Mouse (Mus musculus): ENCODE measurements at regions not wholly inside any gene's neighbourhood (a gene's known extent, or its start where the extent isn't known, plus 50 kb on each side); places are given as distances from the start of the nearest gene placed in this dataset.

DNA sequence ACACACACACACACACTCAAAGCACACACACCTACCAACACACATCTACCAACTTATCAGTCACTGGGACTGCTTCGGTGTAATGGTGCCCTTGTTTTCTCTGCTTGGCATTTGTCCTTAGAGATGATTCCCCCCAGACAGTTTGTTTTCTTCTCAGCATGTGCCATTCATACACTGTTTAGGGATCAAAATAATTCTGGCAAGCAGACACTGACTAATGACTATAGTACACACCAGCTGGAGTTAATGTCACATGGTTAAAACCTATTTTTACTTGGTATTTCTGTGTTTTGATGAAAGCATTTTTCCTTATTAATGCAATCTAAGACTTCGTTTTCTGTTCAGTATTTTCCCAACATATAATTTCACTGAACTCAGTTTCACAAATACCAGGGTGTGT, 454.1 kb downstream of the Plod2 start:
- no peak for ATAC-seq (replicated peaks in 1 of 2; ENCODE audit: insufficient read depth in 1 of 2, low FRiP score in 2 of 2, low TSS enrichment in 1 of 2, low read depth in 1 of 2, poor library complexity in 2 of 2, severe bottlenecking in 2 of 2)

DNA sequence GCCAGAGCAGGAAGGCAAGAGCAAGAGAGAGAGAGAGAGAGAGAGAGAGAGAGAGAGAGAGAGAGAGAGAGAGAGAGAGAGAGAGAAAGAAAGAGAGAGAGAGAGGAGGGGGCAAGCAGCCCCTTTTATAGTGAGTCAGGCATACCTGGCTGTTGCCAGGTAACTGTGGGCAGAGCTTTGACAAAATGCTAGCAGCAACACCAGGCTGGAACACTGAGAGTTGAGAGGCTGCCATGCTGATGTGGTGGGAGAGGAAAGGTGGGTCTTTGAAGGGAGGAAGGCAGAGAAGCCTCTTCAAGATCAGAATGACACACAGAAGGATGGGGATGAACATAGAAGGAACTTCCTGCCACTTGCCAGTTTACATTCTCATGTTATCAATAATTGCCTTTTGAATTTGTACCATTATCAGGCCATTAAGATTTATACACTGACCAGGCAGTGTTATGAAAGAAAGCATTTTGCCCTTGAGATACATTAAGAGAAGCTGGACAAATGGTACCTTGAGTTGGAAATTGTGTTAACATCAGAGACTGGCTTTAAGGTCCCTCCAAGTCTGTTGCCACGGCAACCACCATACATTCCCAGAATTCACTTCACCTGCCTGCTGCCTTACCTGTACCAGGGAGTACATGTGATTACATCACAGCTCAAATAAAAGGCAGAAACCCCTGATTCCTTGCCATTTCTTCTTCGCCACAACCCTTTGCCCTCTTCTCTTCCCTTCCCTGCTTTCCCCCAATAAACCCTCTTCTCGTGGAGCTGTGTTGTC, 463.3 kb downstream of the Plod2 start:
- no peak for ATAC-seq (replicated peaks in 1 of 2; ENCODE audit: insufficient read depth in 1 of 2, low FRiP score in 2 of 2, low TSS enrichment in 1 of 2, low read depth in 1 of 2, poor library complexity in 2 of 2, severe bottlenecking in 2 of 2)

GRCm38 (mm10) chr9:93008511-93009302, 466.7 kb downstream of the Plod2 start:
- ATAC-seq (replicated peaks in 1 of 2; ENCODE audit: insufficient read depth in 1 of 2, low FRiP score in 2 of 2, low TSS enrichment in 1 of 2, low read depth in 1 of 2, poor library complexity in 2 of 2, severe bottlenecking in 2 of 2), result no peak

- no peak for ATAC-seq (replicated peaks in 1 of 2; ENCODE audit: insufficient read depth in 1 of 2, low FRiP score in 2 of 2, low TSS enrichment in 1 of 2, low read depth in 1 of 2, poor library complexity in 2 of 2, severe bottlenecking in 2 of 2)
Observed at GRCm38 (mm10) chr9:93044298-93044912, 502.4 kb downstream of the Plod2 start.

DNA sequence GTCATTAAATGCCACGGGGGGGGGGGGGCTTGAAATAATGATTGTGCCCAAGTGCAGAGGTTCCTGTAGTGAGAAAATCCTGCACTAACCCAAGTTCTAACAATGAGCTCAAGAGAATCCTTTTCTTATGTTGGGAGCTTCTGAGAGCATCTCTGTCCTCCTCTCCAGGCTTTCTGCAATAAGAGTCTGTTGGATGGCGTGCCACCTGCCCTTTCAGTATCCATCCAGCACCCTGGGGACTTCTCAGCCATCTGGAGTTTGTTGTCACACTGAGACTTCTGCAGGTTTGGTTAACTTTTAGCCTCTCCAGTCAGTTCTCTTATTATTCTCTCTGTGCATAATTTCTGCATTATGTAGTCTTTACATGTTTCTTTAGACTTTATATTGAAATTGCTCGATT, 530.1 kb downstream of the Plod2 start:
- ATAC-seq (replicated peaks in 1 of 2; ENCODE audit: insufficient read depth in 1 of 2, low FRiP score in 2 of 2, low TSS enrichment in 1 of 2, low read depth in 1 of 2, poor library complexity in 2 of 2, severe bottlenecking in 2 of 2), result no peak

DNA sequence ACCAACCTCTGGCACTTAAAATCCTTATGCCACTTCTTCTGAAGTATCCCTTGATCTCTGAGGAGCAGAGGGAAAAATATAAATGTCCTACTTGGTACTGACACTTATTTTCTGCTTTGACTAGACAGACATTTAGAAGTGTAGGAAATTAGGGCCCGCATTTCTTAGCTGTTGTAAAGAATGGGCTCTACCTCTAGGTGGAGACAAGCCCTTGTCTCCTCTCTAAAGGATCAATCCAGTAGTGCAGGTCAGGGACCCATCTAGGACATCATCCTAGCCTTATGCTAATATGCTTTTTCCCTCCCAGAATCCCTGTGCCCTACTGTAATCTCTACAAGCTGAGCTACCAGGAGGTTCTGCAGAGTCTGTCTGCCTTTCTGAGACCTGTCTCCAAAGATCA, 541.1 kb downstream of the Plod2 start:
- no peak for ATAC-seq (replicated peaks in 1 of 2; ENCODE audit: insufficient read depth in 1 of 2, low FRiP score in 2 of 2, low TSS enrichment in 1 of 2, low read depth in 1 of 2, poor library complexity in 2 of 2, severe bottlenecking in 2 of 2)

GRCm38 (mm10) chr9:93098008-93098581, 556.1 kb downstream of the Plod2 start:
- ATAC-seq (replicated peaks in 1 of 2; ENCODE audit: insufficient read depth in 1 of 2, low FRiP score in 2 of 2, low TSS enrichment in 1 of 2, low read depth in 1 of 2, poor library complexity in 2 of 2, severe bottlenecking in 2 of 2), result no peak

- ATAC-seq (replicated peaks in 1 of 2; ENCODE audit: insufficient read depth in 1 of 2, low FRiP score in 2 of 2, low TSS enrichment in 1 of 2, low read depth in 1 of 2, poor library complexity in 2 of 2, severe bottlenecking in 2 of 2), result no peak
Observed at GRCm38 (mm10) chr9:93130561-93130960, 588.5 kb downstream of the Plod2 start.

DNA sequence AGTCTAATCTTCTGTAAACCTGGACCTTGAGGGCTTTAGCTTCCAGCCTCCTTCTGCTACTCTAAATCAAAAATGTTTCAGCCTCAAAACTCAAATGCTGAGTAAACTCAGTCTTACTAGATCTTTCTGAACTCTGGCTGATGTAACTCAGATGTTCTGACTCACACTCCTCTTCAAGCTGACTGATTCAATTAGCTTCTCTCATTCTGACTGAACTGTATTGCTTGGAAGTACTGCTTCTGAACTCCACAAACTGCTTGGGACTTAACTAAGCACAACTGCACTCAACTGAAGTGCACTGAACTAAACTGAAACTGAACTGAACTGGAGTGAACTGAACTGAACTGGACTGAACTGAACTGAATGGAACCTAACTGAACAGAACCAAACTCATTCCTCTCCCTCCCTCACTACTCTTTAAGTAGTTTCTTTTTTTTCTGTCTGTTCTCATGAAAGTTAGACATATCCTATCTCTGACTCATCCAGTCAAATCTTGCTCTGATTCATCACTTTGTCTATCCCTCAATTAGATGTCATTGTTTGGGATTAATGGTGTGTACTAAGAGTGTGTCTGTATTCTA, 589.7 kb downstream of the Plod2 start:
- ATAC-seq (replicated peaks in 1 of 2; ENCODE audit: insufficient read depth in 1 of 2, low FRiP score in 2 of 2, low TSS enrichment in 1 of 2, low read depth in 1 of 2, poor library complexity in 2 of 2, severe bottlenecking in 2 of 2), result no peak

GRCm38 (mm10) chr9:93136349-93136748, 594.3 kb downstream of the Plod2 start:
- ATAC-seq (replicated peaks in 1 of 2; ENCODE audit: insufficient read depth in 1 of 2, low FRiP score in 2 of 2, low TSS enrichment in 1 of 2, low read depth in 1 of 2, poor library complexity in 2 of 2, severe bottlenecking in 2 of 2), result no peak

DNA sequence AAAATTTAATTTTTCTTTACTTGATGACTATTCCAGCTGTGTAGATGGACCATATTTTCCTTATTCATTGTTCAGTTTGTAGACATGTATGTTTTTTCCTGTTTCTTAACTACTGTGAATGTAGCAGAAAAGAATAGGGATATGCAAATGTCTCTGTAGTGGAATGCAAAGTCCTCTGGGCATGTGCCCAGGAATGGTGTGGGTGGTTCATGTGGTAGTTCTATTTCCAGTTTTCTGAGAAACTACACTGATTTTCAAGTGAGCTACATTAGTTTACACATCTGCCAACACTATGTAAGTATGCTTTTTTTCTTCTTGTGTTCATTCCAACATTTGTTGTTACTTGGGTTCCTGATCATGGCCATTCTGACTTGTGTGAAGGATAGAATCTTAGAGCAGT, 628.0 kb downstream of the Plod2 start:
- no peak for ATAC-seq (replicated peaks in 1 of 2; ENCODE audit: insufficient read depth in 1 of 2, low FRiP score in 2 of 2, low TSS enrichment in 1 of 2, low read depth in 1 of 2, poor library complexity in 2 of 2, severe bottlenecking in 2 of 2)

GRCm38 (mm10) chr9:93186638-93187037, 644.6 kb downstream of the Plod2 start:
- ATAC-seq (replicated peaks in 1 of 2; ENCODE audit: insufficient read depth in 1 of 2, low FRiP score in 2 of 2, low TSS enrichment in 1 of 2, low read depth in 1 of 2, poor library complexity in 2 of 2, severe bottlenecking in 2 of 2), result no peak

GRCm38 (mm10) chr9:93232562-93232961, 690.5 kb downstream of the Plod2 start:
- no peak for ATAC-seq (replicated peaks in 1 of 2; ENCODE audit: insufficient read depth in 1 of 2, low FRiP score in 2 of 2, low TSS enrichment in 1 of 2, low read depth in 1 of 2, poor library complexity in 2 of 2, severe bottlenecking in 2 of 2)

- ATAC-seq (replicated peaks in 1 of 2; ENCODE audit: insufficient read depth in 1 of 2, low FRiP score in 2 of 2, low TSS enrichment in 1 of 2, low read depth in 1 of 2, poor library complexity in 2 of 2, severe bottlenecking in 2 of 2), result no peak
Observed at GRCm38 (mm10) chr9:93252146-93252545, 710.1 kb downstream of the Plod2 start.

DNA sequence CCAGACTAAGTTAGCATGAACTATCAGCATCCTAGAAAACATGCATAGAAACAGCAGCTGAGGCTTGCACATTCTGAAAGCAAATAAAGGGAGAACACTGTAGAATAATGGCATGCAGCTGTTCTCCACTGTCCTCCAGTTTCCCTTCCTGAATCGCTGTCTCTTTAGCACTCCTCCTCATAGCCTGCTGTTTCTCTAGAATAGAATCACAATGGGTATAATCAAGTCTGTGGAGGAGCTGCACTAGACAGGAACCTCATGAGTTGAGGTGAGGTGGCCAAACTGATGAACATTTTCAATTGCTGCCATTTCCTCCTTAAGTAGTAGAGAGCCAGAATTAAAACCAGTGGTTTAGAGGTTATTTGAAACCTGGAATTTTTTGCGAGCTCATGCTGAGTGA, 755.3 kb downstream of the Plod2 start:
- ATAC-seq (replicated peaks in 1 of 2; ENCODE audit: insufficient read depth in 1 of 2, low FRiP score in 2 of 2, low TSS enrichment in 1 of 2, low read depth in 1 of 2, poor library complexity in 2 of 2, severe bottlenecking in 2 of 2), result no peak

DNA sequence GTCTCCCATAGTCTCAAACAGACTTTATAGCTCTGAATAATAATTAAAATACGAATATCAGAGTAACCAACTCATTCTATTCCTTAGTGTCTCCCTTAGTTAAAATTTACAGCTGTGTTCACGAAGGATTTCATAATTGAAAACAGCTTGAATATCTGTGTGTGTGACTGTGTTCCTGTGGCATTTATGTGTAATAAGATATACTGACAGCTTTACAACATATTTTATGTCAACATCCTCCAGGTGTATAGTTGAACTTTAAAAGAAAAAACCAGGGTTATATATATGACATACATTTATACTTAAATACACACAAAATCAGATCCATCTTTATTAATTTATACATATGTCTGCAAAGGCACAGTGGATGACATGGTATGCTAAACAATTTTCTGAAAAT, 764.7 kb downstream of the Plod2 start:
- ATAC-seq (replicated peaks in 1 of 2; ENCODE audit: insufficient read depth in 1 of 2, low FRiP score in 2 of 2, low TSS enrichment in 1 of 2, low read depth in 1 of 2, poor library complexity in 2 of 2, severe bottlenecking in 2 of 2), result no peak

DNA sequence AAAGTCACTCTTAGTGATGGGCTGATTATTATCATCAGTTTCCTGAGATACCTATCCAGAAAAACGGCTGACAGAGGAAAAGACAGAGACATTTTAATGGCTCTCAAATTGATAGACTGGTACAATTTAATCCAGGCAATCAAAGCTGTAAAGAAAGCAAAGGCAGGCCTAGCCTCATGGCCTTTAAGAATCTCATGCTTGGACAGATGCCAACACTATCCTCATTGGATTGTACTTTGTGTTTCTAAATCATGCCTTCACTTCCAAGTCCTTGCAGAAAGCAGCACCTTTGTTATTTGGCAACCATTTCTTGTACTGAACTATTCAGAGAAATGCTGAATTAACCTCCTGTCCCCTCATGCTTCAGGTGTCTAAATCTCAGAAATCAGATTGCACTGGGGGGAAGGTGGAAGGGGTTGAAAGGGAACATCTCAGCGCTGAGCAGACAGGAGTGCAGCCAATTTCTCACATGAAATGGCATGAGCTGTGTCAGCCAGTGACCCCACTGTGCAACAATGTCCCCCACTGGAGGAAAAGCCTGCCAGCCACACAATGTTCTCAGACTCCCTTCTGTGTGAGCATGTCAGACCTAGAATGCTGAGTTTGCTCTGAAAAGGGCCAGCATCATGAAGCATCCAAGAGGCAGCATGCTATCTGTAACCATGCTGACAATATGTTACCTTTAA, 787.1 kb downstream of the Plod2 start:
- no peak for ATAC-seq (replicated peaks in 1 of 2; ENCODE audit: insufficient read depth in 1 of 2, low FRiP score in 2 of 2, low TSS enrichment in 1 of 2, low read depth in 1 of 2, poor library complexity in 2 of 2, severe bottlenecking in 2 of 2)
